Mouse (Mus musculus): ENCODE results near the gene Snorc. TPM values are rescaled to one million over a fixed set of nuclear protein-coding genes. Genes with fewer than 3 reads are reported as not detected.

Snorc gene
- polyA plus RNA-seq, 1 experiment from 2014 or later, result not detected

DNA sequence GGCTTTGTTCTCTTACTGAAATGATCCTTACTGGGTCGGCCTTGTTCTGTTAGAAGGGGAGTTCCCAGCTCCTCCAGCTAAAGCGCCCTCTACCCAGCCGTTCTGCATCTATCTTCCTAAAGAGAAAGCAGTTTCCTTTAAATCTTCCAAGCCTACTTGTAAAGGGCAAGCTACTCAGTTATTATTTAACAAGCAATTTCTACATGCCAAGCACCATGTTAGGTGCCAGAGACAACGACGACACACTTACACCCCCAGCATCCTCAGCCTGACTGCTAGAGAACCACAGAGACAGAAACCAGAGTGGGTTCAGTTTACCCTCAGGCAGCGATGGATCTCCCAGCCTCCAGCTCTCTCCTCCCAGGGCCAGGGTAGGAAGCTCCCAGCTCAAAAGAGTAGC, 37.8 kb downstream of the Snorc start:
- Histone ChIP-seq H3K36me3 (ENCODE audit: control insufficient read depth, insufficient read depth) (no peaks in the 10 kb centered on the region), H3K9ac (ENCODE audit: low read depth, low read length) (no peak overlapping the region), H3K4me3 (ENCODE audit: low read depth, low read length) (no peak overlapping the region), H3K27me3 (ENCODE audit: control insufficient read depth, insufficient read depth, low read depth, low read length) (peaks cover 41% of the 10 kb centered on the region), H3K27ac (ENCODE audit: low read length) (no peak overlapping the region), H3K4me1 (ENCODE audit: control insufficient read depth, low read depth, low read length) (no peaks in the 10 kb centered on the region; the same call in 1 of the 2 replicates), H3K4me2 (ENCODE audit: low read depth, low read length) (no peak overlapping the region), H3K9me3 (replicated peaks; ENCODE audit: control insufficient read depth, low read length) (no peaks in the 10 kb centered on the region)
- WGBS (ENCODE audit: insufficient replicate concordance), result 54% methylated on average over 6 of the region's 6 CpGs
- no peak for ATAC-seq (ENCODE audit: low read depth)

DNA sequence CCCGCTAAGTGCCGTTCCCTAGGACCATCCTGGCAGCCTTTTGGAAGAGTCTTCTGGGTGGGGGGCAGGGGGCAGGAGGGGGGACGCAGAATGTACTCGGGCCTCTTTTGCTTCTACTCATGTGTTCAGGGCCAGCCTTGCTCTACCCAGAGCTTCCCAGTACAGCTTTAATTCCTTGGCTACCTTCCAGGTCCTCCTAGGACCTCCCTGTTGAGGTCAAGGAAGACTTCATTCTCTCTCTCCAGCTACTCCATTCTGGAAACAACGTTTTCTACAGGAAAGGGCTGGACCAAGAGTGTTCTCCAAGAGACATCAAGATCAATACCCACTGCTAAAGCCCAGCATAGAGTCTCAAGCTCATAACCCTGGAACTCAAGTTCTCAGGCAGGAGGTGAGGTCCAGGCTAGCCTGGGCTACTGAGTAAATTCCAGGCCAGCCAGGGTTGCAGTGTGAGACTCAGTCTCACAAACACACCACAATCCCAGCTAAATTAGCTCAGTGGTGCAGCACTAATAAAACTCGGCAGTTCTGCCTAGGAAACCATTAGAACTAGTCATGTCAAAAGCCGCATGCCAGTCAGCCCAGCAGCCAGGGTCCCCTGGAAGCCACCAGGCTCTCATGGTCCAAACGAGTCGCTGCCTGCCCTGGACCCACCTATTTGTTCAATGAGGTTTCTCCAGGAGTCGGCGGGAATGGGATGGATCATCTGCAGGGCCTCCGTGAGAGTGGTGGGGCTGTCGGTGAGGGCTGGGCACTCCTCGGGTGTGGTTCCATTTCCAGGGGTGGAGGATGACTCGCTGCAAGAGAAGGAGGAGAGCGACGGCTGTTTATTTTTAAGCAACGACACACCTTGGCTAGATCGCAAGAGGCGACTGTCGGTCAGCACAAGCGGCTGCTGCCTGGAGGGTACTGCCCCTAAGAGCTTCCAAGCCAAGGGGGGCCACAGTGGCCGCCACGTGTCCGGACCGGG, 38.8 kb downstream of the Snorc start:
- no peak for ATAC-seq (ENCODE audit: low read depth)
- Histone ChIP-seq H3K36me3 (ENCODE audit: control insufficient read depth, insufficient read depth) (no peaks in the 10 kb centered on the region), H3K4me3 (ENCODE audit: low read depth, low read length) (no peak overlapping the region), H3K27ac (ENCODE audit: low read length) (no peak overlapping the region), H3K9ac (ENCODE audit: low read depth, low read length) (no peak overlapping the region), H3K9me3 (replicated peaks; ENCODE audit: control insufficient read depth, low read length) (no peaks in the 10 kb centered on the region), H3K4me1 (ENCODE audit: control insufficient read depth, low read depth, low read length) (no peaks in the 10 kb centered on the region; the same call in 1 of the 2 replicates), H3K27me3 (ENCODE audit: control insufficient read depth, insufficient read depth, low read depth, low read length) (peaks cover 41% of the 10 kb centered on the region), H3K4me2 (ENCODE audit: low read depth, low read length) (peak overlapping the region; percentile 74; the same call in 1 of the 2 replicates)
- 15% methylated on average over 26 of the region's 26 CpGs for WGBS (ENCODE audit: insufficient replicate concordance)

DNA sequence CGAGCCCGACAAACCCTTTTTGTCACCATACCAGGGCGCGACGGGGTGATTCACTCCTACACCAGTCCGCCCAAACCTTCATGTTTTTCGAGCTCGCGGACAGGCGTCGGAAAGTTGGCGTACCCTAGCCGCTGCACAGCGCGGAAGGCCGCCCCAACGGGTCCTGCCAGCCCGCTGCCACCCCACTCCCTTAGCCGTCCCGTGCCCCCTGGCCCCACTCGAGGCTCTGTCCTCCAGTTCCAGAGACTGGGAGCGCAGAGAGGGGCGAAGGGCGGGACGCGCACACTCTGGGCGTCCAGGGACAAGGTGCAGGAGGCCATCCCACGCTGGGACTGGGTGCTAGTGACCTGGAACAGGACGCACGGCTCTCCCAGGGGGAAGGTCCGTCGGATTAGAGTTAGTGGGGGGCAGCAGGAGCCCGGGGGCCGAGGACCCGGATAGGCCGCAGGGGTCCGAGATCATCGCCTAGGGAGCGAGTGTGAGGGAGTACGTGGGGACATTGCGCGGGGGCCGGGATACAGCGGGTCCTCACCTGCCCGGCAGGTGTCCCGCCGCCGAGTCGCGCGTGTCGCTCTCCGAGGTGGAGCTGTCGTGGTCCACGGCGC, 39.6 kb downstream of the Snorc start, which contains the start of gene Neu2:
Neu2 (plus strand) TSS at position 329 of the 605 bp plus-strand sequence.
- peak within 1 kb of the TSS; percentile 54 for H3K4me3 ChIP-seq (ENCODE audit: low read depth, low read length)
- H3K9ac ChIP-seq (ENCODE audit: low read depth, low read length), result no peak within 1 kb of the TSS; the same call in 1 of the 2 replicates
- WGBS (ENCODE audit: insufficient replicate concordance), result 3% methylated on average over 56 of the region's 56 CpGs
- peaks cover 41% of the 10 kb centered on the region for H3K27me3 ChIP-seq (ENCODE audit: control insufficient read depth, insufficient read depth, low read depth, low read length)
- H3K9me3 ChIP-seq (replicated peaks; ENCODE audit: control insufficient read depth, low read length), result no peaks in the 10 kb centered on the region
- H3K27ac ChIP-seq (ENCODE audit: low read length), result no peak within 1 kb of the TSS
- H3K36me3 ChIP-seq (ENCODE audit: control insufficient read depth, insufficient read depth), result no peaks in the 10 kb centered on the region
- peak; percentile 53 for ATAC-seq (ENCODE audit: low read depth)
- peak within 1 kb of the TSS; percentile 74 for H3K4me2 ChIP-seq (ENCODE audit: low read depth, low read length)
- H3K4me1 ChIP-seq (ENCODE audit: control insufficient read depth, low read depth, low read length), result no peaks in the 10 kb centered on the region; the same call in 1 of the 2 replicates

DNA sequence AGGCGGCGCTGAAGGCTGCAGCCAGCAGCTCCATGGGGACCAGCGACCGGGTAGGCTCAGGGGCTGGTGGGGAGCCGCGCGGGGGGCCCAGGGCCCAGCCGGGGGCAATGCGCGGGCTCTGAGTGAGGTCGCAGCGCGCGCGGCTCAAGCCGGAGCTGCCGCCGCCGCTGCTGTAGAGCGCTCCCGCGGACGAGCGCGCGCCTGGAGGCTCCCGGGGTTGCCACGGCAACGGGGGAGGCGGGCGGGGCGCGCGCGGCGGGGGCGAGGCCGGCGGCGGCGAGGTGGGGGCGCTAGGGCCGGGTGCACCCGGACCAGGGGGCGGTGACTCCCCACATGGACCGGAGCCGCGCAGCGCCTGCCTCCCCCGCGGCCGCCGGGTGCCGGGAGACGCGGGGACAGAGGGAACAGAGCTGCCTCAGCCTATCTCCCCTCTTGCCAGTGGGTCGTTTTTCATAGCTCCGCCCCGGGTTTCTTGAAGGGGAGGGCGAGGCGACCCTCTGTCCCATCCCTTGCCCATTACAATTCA, 40.2 kb downstream of the Snorc start:
- Histone ChIP-seq H3K9ac (ENCODE audit: low read depth, low read length) (no peak overlapping the region; the same call in 1 of the 2 replicates), H3K4me3 (ENCODE audit: low read depth, low read length) (peak overlapping the region; percentile 54), H3K4me2 (ENCODE audit: low read depth, low read length) (peak overlapping the region; percentile 74), H3K27me3 (ENCODE audit: control insufficient read depth, insufficient read depth, low read depth, low read length) (peaks cover 41% of the 10 kb centered on the region), H3K9me3 (replicated peaks; ENCODE audit: control insufficient read depth, low read length) (no peaks in the 10 kb centered on the region), H3K4me1 (ENCODE audit: control insufficient read depth, low read depth, low read length) (no peaks in the 10 kb centered on the region; the same call in 1 of the 2 replicates), H3K27ac (ENCODE audit: low read length) (no peak overlapping the region), H3K36me3 (ENCODE audit: control insufficient read depth, insufficient read depth) (no peaks in the 10 kb centered on the region)
- under 1% methylated on average over 51 of the region's 61 CpGs for WGBS (ENCODE audit: insufficient replicate concordance)
- peak; percentile 60 for ATAC-seq (ENCODE audit: low read depth)

DNA sequence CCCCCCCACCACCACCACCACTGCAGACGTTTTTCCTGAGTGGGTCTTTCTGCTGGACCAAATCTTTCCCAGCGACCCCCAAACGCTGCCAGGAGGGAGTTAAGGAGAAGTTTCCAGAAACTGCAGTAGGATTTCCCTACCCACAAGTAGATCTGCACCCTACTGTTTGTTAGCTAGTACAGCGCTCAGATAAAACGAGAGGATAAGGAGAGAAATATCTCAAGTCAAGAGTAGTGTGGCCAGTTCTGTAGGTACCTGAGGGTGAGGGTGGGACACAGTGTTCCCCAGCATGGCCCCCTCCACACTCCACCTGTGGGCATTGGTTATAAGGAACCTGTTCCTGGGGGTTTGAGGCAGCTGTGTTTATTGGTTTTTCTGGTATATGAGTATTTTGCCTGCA, 40.8 kb downstream of the Snorc start:
- no peaks in the 10 kb centered on the region for H3K9me3 ChIP-seq (replicated peaks; ENCODE audit: control insufficient read depth, low read length)
- no peak for ATAC-seq (ENCODE audit: low read depth)
- no peak overlapping the region for H3K27ac ChIP-seq (ENCODE audit: low read length)
- no peaks in the 10 kb centered on the region for H3K36me3 ChIP-seq (ENCODE audit: control insufficient read depth, insufficient read depth)
- H3K4me1 ChIP-seq (ENCODE audit: control insufficient read depth, low read depth, low read length), result no peaks in the 10 kb centered on the region; the same call in 1 of the 2 replicates
- H3K4me2 ChIP-seq (ENCODE audit: low read depth, low read length), result no peak overlapping the region
- H3K27me3 ChIP-seq (ENCODE audit: control insufficient read depth, insufficient read depth, low read depth, low read length), result peaks cover 41% of the 10 kb centered on the region
- no peak overlapping the region for H3K4me3 ChIP-seq (ENCODE audit: low read depth, low read length)
- no peak overlapping the region for H3K9ac ChIP-seq (ENCODE audit: low read depth, low read length)
- 15% methylated on average over 5 of the region's 5 CpGs for WGBS (ENCODE audit: insufficient replicate concordance)

DNA sequence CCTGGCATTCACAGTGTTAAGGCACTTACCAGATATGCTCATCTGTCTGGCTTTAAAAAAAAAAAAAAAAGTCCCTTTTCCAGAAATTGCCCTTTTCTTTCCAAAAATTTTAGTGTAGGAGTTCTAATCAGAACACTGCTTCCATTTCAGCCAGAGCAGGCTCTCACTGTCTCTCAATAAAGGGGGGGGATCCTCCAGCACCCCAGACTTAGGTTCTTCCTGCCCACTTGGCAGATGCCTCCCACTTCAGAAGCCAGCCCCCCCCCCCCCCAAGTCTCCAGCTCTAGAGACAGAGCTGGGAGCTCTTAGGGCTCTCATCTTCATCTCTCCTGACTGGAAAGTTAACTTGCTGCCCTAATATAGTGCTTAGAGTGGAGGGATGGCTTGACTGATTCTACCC, 50.4 kb downstream of the Snorc start:
- ATAC-seq (ENCODE audit: low read depth), result no peak
- no peak overlapping the region for H3K9ac ChIP-seq (ENCODE audit: low read depth, low read length)
- no peaks in the 10 kb centered on the region for H3K9me3 ChIP-seq (replicated peaks; ENCODE audit: control insufficient read depth, low read length)
- no peaks in the 10 kb centered on the region for H3K36me3 ChIP-seq (ENCODE audit: control insufficient read depth, insufficient read depth)
- H3K4me1 ChIP-seq (ENCODE audit: control insufficient read depth, low read depth, low read length), result no peaks in the 10 kb centered on the region
- no peak overlapping the region for H3K4me2 ChIP-seq (ENCODE audit: low read depth, low read length)
- H3K27ac ChIP-seq (ENCODE audit: low read length), result no peak overlapping the region
- H3K27me3 ChIP-seq (ENCODE audit: control insufficient read depth, insufficient read depth, low read depth, low read length), result no peaks in the 10 kb centered on the region
- H3K4me3 ChIP-seq (ENCODE audit: low read depth, low read length), result no peak overlapping the region

DNA sequence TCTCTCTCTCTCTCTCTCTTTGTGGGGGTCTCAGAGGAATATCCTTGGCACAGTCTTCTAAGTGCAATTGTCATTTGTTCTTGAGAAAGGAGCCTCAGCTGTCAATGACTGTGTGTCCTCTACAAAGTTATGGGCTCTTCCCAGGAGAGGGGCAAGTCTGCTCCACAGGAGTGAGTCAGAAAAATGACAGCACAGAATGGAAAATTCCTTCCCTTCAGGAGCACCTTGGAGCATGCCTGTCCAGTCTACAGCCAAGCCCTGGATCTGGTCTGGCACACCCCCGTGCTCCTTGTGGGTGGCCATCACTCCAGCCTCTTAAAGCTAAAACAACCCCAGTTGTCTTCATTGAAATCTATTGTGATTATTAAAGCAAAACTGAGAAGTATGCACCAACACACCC, 51.5 kb downstream of the Snorc start:
- no peak for ATAC-seq (ENCODE audit: low read depth)
- Histone ChIP-seq H3K27ac (ENCODE audit: low read length) (no peak overlapping the region), H3K4me3 (ENCODE audit: low read depth, low read length) (no peak overlapping the region), H3K9me3 (replicated peaks; ENCODE audit: control insufficient read depth, low read length) (no peaks in the 10 kb centered on the region), H3K36me3 (ENCODE audit: control insufficient read depth, insufficient read depth) (no peaks in the 10 kb centered on the region), H3K4me2 (ENCODE audit: low read depth, low read length) (no peak overlapping the region), H3K9ac (ENCODE audit: low read depth, low read length) (no peak overlapping the region), H3K27me3 (ENCODE audit: control insufficient read depth, insufficient read depth, low read depth, low read length) (no peaks in the 10 kb centered on the region), H3K4me1 (ENCODE audit: control insufficient read depth, low read depth, low read length) (no peaks in the 10 kb centered on the region)
- WGBS (ENCODE audit: insufficient replicate concordance), result 44% methylated on average over 1 of the region's 1 CpGs

DNA sequence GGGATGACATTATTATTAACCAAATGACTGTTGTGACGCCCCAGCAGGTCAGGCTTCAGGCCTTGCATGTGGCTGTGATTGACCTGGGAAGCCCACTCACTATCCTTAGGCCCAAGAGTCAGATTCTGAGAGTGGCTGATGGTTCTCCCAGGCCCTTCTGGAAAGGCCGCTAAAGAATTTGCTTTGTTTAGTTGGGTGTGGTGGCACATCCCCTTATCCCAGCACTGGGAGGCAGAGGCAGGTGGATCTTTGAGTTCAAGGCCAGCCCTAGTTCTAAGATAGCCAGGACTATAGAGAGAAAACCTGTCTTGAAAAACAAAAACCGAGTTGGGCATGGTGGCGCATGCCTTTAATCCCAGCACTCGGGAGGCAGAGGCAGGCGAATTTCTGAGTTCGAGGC, 55.0 kb downstream of the Snorc start:
- Histone ChIP-seq H3K4me1 (ENCODE audit: control insufficient read depth, low read depth, low read length) (no peaks in the 10 kb centered on the region), H3K4me2 (ENCODE audit: low read depth, low read length) (no peak overlapping the region), H3K9ac (ENCODE audit: low read depth, low read length) (no peak overlapping the region), H3K4me3 (ENCODE audit: low read depth, low read length) (no peak overlapping the region), H3K27ac (ENCODE audit: low read length) (no peak overlapping the region), H3K36me3 (ENCODE audit: control insufficient read depth, insufficient read depth) (no peaks in the 10 kb centered on the region), H3K9me3 (replicated peaks; ENCODE audit: control insufficient read depth, low read length) (no peaks in the 10 kb centered on the region), H3K27me3 (ENCODE audit: control insufficient read depth, insufficient read depth, low read depth, low read length) (no peaks in the 10 kb centered on the region)
- 74% methylated on average over 7 of the region's 7 CpGs for WGBS (ENCODE audit: insufficient replicate concordance)
- ATAC-seq (ENCODE audit: low read depth), result no peak

All from liver, embryonic 16.5 days (tissue).